Mouse (Mus musculus) embryonic fibroblast, embryonic 13.5 days (primary cell): ENCODE measurements around the gene Tmem82.

Experiments used
- CTCF ChIP-seq: IDR thresholded peaks from 2 replicates; pipeline ENCODE4 v1.5.1; 2011; ENCODE audit warnings: mild to moderate bottlenecking, control low read depth, low read length, moderate library complexity, borderline replicate concordance; ENCODE audit not compliant: insufficient read depth
- POLR2A ChIP-seq: IDR thresholded peaks from 2 replicates; pipeline ENCODE4 v1.6.1; 2011; ENCODE audit warnings: low read depth, mild to moderate bottlenecking, control low read depth, low read length, moderate library complexity

DNA sequence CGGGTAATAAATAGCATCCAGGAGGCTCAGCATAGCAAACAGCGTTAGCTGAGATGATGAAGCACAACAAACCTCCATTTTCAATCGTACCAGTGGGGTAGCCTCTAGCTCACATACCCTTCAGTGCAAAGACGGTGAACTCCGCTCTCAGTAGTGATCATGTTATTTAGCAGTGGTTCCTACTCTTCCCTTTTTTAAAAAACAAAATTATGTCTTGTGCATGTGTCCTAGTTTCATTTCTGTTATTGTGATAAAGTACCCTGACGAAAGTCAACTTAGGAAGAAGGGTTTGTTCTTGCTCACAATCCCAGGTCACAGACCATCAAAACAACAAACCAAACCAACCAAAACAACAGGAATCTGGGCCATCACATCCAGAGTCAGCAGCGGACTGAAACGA is 27.6 kb upstream of the Tmem82 start:
- TF ChIP-seq CTCF (no peak), POLR2A (no peak)
